Mouse (Mus musculus) heart, postnatal 0 days (tissue): ENCODE measurements around the gene Slc2a6.

Experiments used
- CTCF ChIP-seq: IDR thresholded peaks from 2 replicates; pipeline ENCODE4 v1.5.1; 2016; ENCODE audit warnings: antibody characterized with exemption, control low read depth, low read depth
- EP300 ChIP-seq: IDR thresholded peaks from 2 replicates; pipeline ENCODE4 v1.6.1; 2016; ENCODE audit warnings: antibody characterized with exemption, low read depth

- TF ChIP-seq CTCF (no peak), EP300 (no peak)
Measured at GRCm38 (mm10) chr2:27007701-27008100, 20.1 kb downstream of the Slc2a6 start.
